Mouse (Mus musculus) embryo, embryonic 11.5 days (tissue): ENCODE results near the gene Sphk1.

ENCODE experiments used
- DNase-seq: peaks from one replicate; pipeline ENCODE4 v3.0.0-alpha.2; 2012; ENCODE audit warnings: low read depth, low spot score

Sphk1 gene

DNA sequence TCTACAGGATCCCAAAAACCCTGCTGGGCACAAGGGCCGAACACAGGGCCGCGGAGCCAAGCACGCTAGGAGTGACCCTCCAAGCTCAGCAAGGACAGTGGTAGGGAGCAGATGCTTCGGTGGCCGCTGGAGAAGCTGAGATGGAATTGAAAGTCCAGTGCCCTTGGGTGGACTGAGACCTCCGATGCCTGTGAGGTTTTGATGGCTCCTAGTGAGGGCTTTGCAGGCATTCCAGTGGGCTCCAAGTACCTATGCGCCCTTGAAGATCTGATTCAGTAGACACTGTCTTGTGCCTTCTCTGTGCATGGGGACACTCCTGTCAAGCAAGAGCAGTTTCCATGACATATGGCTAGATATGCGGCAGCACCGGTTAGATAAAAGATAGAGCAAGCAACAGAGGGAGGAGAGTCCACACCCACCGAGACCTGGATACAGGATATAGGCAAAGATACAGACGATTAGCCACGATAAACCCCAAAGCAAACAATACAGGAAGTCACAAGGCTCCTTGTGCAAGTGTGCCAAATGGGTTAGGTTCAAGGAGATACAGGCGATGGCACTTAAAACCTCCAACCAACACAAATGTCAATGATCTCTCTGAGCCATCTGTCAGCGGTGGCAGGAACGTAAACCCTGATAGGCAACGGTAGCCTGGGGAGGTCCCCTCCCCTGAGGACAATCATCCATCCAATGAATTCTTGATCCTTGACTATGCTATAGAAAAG is 24.4 kb upstream of the Sphk1 start:
- no peak for DNase-seq

DNA sequence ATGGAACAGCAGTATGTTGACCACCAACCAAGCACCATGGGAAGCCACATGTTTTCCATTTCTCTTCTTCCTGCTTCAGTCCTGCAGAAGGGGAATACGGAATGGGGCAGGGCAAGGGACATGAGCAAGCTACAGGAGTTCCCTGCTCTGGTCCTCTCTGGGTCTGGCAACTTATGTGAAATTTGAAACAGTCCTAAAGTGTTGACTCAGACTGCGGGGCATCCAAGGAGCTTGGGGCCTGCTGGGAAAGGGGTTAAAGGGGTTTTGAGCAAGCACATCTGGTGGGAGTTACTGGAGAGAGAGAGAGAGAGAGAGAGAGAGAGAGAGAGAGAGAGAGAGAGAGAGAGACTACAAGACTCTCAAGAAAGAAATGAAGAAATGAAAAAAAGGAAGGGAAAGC is 22.0 kb upstream of the Sphk1 start:
- no peak for DNase-seq

DNA sequence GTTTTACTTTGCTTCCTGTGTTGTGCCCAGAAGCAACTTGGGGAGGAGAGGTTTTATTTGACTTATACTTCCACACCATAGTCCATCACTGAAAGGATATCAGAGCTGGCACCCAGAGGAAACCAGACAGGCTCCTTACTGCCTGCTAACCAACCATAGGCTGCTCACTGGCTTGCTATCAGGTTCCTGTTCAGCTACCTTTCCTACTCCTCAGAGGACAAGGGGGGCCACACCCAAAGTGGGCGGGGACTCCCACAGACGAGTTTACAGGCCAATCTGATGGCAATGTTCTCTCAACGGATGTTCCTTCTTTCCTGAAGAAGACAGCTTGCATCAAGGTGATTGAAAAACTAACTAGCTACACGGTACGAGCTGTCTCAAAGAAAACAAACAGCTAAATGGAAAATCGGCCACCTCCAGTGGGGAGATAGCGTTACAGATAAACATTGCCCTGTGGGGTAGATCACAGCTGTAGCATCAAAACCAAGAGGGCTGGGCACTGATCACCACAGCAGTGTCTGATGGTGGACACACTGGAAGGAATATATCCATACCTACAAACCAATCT is 19.3 kb upstream of the Sphk1 start:
- DNase-seq = no peak

DNA sequence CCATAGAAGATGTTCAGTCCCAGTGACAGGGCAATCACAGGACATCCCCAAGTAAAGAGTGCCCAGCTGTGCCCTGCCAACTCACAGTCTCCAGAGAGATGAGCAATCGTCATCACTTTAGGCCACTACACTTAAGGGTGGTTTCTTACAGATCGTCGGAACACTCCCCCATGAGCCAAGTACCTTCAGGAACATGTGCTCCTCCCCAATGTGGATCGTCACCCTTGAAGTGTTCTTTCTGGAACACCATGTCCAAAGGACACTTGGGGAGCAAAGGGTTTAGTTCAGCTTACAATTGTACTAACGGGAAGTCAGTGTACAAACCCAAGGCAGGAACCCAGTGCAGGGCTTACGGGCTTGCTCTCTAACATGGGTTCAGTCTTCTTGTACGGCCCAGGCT is 18.6 kb upstream of the Sphk1 start:
- no peak for DNase-seq

DNA sequence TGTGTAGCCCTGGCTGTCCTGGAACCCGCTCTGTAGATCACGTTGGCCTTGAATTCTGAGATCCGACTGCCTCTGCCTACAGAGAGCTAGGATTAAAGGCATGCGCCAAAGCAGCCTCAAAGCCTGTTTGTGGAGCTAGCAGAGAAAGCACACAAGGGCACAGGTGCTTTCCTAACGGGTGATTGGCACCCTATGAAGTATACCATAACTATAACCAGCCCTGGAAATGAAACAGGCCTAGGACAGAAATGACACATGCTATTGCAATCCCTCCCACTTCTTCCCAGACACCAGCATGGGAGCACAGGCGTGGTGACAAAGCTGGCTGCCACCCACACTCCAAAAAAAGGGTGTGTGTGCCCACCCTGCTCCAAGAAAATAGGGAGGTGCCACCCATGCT is 17.7 kb upstream of the Sphk1 start:
- DNase-seq = no peak

DNA sequence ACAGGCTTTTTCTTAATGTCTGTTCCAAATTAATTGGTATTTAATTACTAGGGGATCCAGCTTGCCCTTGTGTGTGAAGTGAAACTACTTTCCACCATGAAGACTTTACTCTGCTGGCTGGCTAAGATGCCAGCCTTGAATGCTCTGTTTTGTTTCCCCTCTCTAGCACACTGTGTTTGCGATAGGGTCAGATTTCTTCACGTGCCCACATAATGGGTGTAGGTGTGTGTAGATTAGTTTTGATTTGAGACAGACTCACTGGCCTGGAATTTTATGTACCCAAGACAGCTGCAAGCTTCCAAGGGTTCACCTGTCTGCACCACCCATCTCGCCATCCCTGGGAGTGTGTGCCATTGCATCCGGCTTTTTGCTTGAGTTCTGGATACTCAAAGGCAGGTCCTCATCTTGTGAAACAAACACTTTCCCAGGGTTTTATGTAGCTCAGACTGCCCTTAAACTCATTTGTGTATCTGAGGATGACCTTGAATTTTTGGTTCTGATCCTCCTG is 17.1 kb upstream of the Sphk1 start:
- no peak for DNase-seq

DNA sequence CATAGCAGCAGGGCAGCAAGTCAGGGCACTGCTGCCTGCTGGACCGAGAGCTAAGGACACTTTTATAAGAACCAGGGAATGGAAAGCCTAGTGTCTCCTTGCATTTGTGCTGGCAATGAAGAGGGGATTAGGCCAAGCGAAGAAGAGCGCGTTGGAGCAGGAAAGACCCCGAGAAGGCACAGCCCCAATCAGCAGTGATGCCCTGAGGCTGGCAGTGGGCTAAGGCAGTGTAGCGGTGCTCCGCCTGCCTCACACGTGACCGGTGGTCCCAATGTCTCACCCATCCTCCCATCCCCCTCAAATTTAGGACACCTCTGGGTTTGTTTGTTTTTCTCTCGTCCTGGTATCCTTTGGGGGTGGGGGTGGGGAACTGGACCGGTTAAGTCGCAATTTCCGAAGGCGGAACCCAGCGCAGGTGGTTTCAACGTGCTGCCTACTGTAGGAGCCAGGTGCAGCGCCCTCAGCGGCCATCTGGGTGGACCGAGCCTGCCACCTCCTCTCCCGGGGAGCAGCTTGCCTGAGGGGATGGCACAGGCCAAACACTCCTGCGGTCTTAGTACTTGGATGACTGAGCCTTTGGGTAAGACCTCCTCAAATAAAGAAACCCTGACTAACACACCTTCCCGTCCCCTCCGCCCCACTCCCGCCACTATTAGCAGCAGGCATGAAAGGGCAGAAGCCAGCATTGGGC is 15.2 kb upstream of the Sphk1 start:
- no peak for DNase-seq

DNA sequence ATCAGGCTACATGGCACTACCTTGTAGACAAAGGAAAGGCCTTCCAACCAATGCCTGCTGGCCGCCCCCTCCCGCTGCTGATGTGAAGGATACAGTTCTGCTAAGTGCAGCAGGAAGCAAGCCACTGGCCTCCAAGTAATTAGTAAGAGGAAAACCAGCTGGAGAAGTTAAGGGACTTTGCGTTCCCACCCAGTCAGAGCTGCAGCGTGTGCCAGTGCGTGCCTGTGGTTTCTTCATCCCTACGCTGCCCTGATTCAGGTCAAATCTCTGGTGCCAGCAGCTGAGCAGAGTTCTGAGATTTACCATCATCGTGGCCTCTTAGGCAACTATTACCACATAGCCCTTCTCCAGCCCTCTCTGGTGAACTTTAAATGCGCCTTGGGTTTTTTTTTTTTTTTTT is 12.2 kb upstream of the Sphk1 start:
- no peak for DNase-seq

DNA sequence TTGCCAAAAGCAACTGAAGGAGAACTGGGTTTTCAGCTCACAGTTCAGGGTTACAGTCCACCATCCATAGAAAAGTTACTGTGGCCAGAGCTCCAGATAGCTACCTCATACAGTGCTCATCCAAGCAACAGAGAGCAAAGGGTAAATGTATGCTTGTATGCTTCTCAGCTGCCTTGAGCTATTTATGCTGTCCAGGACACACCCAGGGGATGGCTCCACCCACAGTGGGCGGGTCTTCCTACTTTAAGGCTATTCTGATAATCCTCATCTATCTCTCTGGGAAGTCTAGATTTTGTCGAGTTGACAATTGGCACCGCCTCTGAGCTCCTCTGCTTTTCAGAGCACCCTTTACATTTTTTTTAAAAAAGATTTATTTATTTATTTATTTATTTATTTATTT is 9.6 kb upstream of the Sphk1 start:
- no peak for DNase-seq

DNA sequence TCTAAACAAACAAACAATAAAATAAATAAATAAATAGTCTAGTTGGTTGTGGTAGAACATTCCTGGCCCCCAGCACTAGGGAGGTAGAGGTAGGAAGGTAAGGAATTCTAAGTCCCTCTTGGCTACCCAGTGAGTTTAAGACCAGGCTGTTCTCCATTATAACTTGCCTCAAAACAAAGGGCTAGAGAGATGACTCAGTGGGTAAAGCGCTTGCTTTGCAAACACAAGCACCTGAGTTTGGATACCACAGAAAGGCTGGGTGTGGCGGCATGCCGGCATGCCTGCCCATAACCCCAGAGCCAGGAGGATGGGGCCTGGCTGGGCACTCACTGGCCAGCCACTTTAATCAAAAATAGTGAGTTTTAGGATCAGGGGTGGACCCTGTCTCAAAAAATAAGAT is 8.7 kb upstream of the Sphk1 start:
- DNase-seq = no peak

DNA sequence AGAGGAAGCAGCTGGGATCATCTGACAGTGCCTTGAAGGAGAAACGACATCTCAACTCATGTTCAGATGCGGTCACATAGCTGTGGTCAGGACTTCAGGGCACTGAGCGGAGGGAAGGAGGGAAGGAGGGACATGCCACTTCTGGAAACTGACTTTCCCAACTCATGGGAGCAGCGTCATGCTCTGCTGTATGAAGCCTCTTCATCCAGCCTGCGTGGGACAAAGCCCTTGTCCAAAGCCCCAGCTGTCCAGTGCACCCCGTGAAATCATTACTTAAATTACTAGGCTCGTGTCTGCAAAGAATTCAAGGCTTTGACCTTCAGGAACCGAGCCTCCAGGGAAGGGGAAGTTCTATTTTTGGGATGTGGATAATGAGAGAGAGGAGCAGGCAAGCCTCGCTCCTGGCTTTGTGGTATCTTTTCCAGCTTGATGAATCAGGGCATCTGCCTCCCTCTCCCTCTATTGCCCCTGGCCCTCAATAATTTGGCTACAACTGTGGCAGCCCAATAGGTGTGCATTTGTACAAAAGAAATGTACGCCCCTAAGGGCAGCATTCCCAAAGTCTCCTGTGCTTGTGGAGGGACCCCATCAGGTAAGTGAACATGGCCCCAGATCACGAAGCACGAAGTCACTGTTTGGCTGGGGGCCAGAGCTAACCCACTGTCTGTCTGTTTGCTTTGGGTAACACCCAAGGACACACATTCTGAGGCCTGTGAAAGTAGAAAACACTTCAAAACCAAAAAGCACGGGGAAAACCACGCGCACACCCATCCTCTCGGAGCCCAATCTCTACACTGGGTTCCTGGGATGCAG is 7.6 kb upstream of the Sphk1 start:
- no peak for DNase-seq

DNA sequence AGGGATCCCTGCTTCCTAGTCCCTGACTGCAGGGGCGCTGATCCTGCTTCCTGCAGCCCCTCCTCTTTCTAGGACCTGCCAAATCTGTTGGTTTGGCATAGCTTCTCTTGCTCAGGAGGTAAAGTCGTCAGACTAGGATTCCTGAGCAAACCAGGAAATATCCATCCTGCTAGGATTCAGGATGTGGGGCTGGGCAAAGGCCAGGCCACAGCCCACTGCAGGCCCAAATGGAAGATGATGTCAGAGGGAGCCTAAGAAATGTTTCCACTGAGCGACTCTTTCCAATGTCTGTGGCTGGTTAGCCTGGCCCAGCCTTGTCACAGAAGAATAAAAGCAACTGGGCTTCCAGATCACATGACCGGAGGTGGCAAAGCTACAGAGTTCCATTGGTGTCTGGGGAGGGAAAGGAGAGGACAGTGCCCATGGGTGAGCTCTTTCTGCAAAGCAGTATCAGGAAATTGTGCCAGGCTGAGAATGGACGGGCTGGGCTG is 7.0 kb upstream of the Sphk1 start:
- DNase-seq = no peak

DNA sequence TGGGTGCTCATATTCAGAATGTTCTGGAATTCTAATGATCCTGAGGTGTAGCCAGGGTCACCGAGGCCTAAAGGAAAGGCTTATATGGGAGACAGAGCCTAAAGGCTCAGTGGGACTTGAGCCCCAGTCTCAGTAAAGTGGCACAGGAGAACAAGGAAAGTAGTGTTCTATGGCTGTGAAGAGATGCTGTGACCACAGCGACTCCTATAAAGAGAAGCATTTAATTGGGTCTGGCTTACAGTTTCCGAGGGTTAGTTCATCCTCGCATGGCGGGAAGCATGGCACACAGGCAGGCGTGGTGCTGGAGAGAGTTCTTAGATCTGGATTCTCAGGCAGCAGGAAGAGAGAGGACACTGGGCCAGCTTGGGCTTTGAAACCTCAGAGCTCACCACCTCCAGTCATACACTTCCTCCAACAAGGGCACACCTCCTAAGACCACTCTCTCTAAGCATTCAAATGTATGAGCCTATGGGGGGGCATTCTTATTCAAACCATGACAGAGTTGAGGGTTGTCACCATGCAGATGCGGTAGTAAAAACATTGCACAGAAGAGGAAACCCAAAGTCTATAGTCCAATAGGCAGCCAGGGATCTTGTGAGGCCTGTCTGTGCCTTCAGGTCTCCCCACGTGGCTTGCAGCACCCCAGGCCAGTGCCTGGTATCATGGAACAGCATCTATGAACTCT is 1.9 kb upstream of the Sphk1 start:
- no peak for DNase-seq

DNA sequence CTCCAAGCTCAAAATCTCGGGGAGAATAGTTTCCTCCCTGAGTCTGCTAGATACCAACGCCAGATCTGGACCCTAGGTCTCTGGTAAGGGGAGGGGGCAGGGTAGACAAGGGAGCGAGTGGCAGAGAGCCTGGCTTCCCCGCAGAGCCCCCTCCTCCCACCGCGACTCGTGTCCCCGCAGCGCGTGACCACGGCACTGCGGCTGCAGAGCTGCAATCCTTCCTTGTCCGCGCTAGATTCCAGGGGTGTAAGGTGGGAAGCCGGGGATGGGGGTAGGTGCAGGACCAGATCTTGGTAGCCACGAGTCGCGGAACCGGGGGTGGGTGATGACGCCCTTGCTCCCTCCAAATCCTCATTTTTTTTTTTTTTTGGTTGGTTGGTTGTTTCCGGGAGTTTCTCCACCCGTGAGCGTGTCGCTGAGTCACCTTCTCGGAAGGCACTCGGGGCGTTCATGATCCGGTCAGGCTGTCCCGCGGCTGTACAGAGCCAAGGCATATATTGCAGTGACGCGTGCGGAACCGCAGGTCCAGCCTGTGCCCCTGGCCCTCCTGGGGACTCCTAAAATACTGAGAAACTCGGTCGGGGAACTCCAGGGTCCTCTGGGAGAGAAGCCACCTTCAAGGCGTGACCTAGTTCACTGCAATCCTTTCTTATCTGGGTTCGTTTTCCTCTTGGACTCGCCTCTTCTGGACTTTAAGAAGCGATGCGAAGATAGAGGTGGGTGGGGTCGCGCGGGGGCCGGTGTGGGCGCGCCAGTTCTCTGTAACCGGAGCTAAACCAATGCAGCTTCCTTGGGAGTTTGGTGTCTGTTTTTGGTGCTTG is 856 bp downstream of the Sphk1 start:
- DNase-seq = no peak

DNA sequence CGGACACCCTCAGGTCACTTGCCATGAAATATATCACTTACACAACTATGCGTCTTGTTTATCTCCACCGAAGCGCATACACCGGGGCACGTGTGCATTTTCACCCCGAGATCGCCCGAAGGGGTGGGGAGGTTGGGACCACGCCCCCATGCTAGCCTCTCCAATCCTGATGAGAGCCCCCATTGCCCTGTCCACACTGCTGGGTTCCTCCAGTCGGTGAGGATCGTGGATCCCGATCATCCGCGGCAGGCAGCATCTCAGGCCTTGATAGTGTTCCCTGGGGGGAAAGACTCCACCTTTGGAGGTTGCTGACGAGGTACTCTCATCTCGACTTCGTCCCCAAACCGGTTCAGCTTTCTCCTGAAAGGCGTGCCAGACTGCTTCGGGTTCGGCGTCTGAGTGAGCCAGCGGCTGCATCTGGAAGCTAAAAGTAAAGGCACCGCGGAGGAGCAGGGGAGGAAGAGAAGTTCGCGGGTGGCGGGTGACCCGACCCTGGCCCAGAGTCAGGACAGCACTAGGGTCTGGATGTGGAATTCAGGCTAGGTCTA is 1.6 kb downstream of the Sphk1 start:
- no peak for DNase-seq

DNA sequence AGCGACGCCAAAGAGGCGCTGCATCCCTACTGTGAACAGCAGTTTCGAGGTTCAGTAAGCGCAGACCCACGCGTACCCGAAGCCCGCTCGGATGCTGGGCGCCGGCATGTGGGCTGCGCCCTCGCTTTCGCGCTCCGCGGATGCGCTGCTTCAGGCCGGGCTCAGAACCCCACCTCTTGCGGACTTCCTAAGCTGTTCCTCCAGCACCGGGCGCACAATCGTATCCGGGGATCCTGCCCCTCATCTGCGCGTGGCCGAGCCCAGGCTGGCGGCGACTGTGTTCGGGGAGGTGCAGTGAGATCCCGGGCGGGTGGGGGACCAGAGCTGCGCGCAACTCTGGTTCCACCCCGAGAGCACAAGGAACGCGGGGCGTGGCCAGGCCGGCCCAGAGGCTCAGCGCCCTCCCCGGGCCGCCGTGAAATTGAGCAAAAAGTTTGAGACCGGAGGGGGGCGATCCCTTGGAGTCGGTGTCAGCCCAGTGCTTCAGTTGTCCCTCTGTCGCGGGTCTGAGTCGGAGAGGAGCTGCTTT is 2.1 kb downstream of the Sphk1 start:
- DNase-seq = no peak

DNA sequence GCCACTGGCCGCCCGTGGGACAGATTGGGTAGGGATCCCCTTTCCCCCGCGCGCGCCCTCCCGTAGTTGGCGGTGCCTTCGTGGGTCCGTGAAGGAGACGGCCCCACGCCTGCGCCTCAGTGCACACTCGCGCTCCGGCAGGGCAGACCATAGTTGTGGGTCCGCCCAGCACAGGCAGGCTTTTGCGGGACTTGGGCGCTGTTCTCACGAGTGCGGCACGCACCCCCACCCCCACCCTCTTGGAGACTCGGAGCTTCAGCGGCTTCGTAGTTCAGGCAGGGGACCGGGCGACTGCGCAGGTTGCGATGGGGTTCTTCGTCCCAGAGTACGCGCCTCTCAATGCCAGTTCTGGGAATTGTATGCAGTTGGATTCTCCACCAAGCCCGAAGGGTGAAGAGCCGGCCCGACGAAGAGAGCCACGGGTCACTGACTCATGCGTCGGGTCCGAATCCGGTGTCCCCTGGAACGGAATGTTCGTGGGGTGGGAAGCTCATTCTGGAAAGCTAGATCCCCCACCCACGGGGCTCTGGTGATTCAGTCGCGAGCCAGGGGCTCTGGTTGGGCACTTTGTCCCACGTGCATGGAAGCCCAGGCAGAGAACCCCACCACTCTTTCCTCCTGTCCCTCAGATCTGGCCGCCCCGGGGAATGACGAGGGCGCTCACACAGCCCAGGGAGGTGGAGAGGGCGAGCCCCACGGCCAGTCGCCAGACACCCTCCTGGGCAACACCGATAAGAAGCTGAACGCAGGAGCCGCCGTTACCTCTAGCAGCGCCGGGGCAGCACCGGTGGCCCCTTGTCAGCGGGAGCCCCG is 2.8 kb downstream of the Sphk1 start:
- DNase-seq = no peak

DNA sequence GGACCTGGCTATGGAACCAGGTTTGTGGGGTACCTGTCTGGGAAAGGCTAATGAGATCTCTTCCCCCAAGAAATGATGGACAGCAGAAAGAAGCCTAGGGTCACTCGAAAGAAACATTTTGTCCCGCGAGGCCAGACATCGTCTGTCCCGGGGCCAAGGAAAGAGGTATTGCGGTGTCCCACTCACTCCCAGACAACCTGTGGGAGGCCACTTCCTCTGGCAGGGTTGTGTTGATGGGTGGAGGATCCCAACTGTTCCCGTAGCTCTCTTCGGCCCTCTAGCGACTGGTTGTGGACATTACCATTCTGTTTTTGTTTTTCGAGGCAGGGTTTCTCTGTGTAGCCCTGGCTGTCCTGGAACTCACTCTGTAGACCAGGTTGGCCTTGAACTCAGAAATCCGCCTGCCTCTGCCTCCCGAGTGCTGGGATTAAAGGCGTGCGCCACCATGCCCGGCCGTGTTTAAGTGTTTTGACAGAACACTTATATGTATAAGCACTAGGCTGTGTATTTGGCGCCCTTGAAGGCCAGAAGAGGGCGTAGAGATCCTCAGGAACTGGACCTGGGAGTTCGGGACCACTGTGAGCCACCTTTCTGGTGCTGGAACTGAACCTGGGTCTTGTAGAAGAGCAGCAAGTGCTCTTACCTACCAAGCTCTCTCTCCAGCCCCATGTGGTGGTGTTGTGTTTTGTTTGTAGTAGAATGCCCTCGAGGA is 3.6 kb downstream of the Sphk1 start:
- DNase-seq = peak; percentile 68
